Mouse (Mus musculus) frontal cortex, postnatal 36 days (tissue): ENCODE results near the gene Ap2a2.

Experiments
- DNase-seq, 2 experiments: peaks; one replicate each; pipeline ENCODE4 v3.0.0; 2022; ENCODE audit warnings: low spot score in 2 of 2

Gene Ap2a2

DNA sequence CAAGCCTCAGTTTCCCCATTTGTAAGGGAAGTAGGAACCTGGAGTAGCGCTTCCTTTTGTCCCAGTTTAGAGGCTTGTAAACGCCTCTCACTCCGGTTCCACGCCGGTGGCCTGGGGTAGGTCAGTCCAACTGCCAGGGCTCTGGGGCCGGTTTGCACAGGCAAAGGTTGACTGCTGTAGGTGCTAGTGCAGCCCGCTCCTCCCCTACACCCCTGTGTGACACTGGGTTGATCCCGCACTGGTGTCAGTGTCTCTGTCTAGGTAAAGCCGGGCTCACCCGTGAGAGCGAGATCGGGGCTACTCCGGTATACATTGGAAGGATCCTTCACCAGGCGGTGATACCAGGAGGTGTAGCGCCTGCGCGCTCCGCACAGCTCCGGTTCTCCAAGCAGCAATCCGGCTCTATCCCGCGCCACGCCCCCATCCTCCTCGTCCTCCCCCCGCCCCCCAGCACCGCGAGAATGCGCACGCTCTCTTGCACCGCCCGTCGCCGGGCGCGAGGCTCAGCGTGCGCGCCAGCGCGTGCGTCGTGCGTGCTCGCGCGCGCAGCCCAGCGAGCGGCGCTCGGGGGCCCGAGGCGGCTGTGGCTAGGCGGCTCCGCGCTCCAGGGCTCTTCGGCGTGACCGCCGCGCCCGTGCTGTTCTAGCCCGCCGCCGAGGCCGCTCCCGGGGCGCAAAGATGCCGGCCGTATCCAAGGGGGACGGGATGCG lies at the start of gene Ap2a2:
Gene Ap2a2, plus strand, starts transcription at position 492 of the 710 bp plus-strand sequence.
- DNase-seq, result peak; percentile 87

DNA sequence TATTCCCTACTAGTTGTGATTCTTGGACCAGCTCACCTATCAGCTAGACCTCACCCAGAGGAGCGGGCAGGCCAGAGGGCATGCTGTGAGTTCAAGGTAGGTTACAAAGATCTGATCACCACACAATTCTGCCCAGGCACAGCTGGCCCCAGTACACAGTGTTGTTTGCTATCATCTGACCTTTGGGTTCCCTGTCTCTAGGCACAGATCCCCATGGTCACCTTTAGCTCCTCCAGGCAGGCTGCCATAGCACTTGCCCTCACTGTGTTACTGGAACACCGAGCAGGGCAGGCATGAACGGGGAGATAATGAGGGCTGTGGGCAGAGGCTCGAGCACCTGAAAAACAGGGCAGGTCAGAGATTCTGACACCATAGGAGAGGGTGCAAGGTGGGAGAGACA lies 44.3 kb upstream of the Ap2a2 start:
- no peak for DNase-seq

DNA sequence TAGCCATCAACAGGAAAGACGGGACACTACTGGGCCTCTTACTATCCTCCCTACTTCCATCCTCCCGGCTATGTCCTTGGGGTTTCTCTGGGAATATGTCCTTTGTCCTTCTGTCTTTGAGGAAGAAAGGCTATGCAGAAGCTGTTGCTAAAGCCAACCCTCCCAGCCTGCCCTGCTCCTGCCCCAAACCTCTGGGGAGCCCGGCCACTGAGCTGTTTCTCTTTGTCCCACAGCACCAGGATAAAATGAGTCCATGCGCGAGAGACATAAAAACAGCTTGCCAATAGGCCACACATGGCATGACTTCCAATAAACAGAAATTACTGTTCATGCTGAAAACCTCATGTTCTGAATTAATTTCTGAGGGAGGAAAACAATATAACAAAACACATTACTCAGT lies 43.7 kb upstream of the Ap2a2 start:
- no peak for DNase-seq

DNA sequence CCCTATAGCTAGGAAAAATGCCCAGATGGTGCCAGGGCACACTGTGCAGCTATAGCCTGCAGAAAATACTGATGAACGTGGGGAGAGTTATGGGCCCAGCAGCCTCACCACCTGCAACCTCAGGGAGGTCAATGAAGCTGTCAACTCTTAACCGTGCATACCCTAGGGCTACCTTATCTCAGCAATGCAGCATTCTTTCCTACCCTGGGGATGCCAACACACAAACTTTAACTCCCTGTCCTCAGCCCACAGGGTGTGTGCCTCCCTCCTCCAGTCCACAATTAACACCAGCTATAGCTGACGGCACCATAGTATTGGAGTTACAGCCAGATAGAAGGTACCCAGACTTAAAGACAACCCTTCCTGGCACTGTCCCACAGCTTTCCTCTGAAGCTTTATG lies 43.0 kb upstream of the Ap2a2 start:
- no peak for DNase-seq

DNA sequence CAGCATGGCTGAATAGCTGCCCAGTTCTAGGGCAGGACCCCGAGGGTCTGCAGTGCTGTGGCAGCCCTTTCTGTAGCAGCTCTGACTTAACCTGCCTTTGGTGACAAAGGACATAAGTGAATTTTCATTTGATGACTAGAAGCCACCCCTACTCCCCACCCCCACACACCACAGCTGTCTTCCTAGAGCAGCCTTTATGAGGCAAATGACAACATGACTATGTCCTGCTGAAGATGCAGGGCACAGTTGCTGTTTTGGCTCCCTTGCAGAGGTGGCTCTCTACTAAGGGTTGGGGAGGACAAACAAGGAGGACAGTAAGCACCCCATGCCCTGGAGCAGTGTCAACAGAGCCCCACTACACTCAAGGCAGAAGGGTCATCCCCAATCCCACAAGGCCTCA lies 42.2 kb upstream of the Ap2a2 start:
- DNase-seq, result no peak

DNA sequence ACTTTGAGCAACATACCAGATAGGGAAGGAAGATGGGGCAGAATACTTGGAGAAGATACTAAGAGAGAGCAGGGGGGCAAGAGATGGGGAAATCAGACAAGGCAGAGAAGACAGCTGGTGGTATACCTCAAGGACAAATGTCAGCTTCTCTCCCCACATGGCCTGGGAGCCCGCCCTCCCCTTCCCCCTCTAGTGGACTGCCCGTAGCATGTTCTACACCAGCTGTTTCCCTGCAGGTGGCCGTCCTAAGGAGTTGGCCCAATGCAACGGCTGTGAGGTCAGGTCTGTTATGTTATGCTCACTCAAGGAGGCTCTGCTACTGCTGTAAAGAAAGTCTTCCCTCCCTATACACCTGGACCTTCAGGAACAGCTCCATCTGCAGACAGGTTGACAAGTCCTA lies 39.0 kb upstream of the Ap2a2 start:
- DNase-seq, result no peak

DNA sequence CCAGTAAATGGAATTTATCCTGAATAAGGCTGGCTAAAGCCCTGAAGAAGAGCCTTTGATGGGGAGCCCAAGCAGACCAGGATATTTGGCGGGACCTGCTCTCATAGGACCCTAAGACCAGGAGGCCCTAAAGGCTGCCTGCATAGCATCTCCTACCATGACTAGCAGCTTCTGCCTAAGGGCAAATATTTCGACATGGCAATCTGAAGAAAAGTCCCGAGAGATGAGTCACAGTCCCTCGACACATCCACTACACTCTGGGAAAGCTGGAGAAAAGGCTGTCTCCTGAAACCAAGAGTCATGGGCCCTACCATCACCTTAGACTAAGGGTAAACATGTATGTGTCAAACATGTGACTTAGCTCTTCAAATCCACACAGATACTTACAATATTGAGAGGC lies 37.7 kb upstream of the Ap2a2 start:
- no peak for DNase-seq

DNA sequence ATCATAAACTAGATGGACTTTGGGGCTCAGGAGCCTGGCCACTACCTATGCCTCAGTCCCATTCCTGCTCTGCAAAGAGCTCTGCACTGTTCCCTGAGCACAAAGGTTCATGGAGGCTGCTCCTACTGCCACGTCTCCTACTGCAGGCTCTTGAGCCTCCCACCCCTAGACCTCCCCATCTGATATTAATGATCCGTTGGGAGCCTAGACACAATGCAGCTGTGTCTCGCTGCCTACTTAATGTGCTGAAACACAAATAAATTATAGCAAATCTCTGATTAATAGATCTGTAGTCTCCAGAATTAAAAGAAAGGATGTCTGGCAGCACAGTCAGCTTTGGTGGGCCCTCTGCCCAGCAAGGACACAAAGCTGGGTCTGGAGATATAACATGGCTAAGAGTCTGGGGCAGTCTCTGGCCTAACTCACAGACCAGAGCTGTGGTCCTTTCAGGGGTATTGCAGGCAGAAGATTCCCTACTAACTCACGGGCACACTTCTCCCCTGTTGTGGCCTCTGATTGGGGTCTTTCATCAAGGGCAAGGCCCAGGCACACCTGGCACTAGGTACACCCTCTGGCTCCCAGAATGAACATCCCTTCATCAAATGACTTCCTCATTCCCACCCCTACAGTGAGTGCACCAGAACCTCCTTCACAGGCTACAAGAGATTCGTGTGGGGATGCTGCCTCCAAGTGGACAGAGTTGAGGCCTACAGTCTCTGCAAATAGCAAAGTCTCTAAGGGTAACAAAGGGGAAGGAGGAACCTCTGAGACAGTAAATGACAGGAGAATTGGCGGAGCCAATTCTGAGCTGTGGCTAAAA lies 37.0 kb upstream of the Ap2a2 start:
- peak; percentile 76 to 79 for DNase-seq

DNA sequence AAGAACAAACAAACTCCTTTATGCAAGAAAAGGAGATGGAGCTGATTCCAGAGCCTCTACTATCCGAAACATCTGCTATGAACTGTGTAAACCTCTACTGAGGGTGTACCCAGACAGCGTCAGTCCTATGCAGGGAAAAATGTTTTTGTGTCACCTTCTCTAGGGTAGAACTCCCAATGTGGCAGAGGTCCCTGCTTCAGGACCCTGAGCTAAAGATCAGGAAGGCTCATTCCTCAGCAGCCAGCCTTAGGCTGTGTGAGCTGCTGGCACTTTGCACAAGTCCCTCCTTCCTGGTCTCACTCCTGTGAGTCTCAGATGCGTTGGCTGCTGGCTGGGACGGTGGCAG lies 36.4 kb upstream of the Ap2a2 start:
- DNase-seq, result no peak

DNA sequence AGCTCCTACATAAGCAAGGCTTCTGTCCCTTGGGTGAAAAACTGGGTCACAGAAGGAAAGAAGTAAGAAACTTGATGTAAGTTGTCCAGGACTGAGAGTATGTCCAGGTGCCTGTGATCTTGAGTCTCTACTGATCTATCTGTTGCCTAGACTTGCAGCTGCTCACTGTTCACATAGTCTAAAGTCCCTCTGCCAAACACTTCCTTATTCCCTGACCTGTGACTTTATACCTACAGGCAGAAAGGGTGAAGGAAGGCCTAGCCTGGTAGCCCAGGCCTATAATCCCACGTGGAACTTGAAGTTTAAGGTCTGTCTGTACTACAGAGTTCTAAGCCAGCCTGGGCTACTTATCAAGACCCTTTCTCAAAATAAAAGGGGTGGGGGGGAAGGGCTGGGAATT lies 26.4 kb upstream of the Ap2a2 start:
- no peak for DNase-seq

DNA sequence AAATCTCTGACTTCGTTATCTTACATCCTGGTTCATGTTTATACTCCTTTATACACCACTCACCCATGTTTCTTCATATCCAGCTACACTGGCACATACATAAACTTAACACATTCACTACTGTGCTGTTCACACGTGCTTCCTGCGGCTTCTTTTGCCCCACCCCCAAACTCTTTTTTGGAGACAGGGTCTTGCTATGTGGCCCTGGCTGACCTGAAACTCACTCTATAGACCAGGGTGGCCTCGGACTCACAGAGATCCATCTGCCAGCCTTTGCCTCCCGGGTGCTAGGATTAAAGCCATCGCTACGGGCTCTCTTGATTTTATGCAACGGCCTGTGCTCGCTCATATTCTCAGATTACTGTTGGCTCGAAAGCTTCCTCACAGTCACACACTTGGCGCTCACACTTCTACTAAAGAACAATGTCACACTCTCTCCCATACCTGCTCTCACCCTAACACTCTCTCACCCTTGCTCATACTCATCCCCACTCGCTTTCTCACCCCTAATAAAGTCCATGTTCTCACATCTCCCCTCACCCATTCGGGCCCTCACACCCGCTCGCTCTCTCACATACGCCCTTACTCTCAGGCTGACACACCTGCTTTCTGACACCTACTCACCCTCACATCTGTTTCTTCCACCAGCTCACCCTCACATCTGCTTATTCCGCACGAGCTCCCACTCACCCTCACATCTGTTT lies 23.0 kb upstream of the Ap2a2 start:
- DNase-seq, result peak in 1 of 2 experiments; percentile 13

DNA sequence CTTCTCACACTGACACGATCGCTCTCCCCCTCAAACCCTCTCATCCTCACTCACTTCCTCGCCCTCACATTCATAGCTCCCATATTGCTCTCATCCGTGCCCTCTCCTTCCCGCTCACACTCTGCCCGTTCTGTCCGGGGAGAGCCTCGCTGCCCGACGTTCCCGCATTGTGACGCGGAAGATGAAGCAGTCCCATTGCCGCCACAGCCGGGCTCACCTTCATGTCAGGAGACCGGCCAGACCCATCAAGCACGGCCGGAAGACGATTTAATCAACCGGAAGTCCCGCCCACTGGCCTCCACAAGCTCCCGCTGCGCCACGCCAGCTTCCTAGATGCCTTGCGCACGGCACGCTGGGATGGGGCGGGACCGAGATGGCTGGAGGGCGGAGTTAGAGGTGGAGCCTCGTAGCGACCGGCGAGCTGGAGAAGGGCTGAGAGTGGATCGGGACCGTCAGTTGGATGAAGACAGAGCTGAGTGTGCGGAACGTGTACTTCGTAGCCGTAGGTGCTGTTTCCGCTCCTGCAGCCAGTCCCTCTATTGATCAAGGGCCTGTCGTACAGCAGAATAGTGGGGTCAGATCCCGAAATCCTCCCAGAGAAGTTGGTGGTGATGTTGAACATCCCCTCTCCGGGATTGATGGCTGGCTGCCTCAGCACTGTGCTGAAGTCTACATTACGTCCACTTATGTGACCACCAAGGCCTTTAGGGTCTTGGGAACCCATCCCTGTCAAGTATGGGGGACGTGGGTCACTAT lies 22.2 kb upstream of the Ap2a2 start, which contains the start of gene Chid1:
Gene Chid1, minus strand, starts transcription at position 302 of the 756 bp plus-strand sequence.
- DNase-seq, result peak; percentile 97 to 98

DNA sequence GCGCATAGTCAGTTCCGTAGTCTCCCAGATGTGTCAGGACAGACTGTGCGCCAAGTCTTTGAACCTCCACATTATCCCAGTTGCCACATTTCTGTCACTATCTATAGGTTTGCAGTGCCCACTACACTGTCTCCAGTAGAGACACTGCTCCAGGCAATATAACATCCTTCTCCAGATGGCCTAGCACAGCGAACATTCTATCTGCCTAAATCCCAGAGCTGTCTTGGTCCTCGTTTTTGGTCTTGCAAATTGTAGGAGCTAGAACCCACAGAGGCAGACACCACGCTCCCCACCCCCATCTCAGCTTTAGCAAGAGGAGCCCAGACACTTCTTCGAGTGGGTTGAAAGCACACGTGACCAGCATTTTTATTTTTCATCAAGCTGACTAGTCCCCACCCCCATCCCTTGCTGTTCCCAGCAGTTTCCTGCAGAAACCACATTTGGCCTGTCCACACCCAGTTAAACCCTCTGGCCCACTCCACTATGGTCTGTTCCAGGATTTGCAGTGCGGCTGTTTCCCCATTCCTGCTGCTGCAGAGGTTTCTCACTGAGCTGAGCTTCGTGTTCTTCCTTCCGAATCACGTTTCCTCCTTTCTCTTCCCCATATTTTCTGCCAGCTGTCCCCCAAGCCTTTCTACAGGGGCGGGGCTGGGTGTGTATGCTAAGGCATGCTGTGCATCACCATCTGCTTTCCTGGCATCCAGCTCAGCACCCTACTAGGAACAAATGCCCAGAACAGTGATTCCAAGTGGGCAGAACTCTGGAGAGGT lies 21.5 kb upstream of the Ap2a2 start:
- peak; percentile 78 to 89 for DNase-seq

DNA sequence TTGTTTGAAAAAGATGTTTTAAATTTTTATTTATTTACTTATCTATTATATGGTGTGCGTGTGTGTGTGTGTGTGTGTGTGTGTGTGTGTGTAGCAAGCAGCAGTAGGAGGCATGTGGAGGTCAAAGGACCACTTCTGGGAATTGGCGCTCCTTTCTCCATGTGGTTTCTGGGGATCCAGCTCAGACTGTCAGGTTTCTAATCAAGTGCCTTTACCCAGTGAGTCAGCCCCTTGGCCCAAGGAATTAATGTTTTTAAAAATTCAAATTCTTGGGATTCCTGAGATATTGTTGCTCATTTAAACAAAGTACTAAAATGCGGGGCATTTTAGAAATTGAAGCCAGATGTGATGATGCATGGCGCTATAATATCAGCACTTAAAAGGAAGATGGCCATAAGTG lies 20.3 kb upstream of the Ap2a2 start:
- no peak for DNase-seq

DNA sequence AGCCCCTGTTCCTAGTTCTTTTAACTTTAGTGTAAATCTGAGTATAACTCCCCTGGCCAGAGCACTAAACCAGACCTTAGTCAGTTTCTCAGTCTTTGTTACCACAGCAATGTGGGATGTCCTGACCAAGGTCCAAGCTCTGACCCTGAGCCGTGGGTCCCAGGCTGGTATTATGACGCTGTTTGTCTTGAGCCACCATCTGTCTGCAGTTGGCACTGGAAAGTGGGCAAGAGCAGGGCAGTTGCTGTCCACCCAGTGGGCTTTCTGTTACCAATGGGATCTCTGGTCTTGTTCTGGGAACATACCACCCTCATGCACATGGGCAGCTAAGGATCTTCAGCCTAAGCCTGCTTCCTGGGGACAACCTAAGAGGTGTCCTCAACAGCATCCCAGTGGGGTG lies 19.4 kb upstream of the Ap2a2 start:
- DNase-seq, result no peak

DNA sequence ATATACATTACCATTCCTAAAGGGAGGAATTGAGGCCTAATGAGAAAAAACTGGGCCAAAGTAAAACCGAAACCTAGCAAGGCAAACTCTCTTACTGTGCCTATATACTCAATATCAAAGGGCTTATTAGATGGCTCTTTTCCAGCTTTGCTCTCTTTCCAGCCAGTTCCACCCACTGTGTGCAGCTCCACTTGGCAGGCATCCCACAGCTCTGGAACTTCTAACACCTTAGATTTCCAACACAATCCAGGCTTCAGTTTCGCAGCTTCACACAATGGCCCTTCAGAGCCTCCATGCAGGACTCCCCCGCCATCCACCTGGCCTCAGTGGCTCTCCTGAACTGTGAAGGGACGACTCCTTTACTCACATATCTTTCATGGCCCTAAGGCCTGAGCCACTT lies 17.3 kb upstream of the Ap2a2 start:
- DNase-seq, result no peak

DNA sequence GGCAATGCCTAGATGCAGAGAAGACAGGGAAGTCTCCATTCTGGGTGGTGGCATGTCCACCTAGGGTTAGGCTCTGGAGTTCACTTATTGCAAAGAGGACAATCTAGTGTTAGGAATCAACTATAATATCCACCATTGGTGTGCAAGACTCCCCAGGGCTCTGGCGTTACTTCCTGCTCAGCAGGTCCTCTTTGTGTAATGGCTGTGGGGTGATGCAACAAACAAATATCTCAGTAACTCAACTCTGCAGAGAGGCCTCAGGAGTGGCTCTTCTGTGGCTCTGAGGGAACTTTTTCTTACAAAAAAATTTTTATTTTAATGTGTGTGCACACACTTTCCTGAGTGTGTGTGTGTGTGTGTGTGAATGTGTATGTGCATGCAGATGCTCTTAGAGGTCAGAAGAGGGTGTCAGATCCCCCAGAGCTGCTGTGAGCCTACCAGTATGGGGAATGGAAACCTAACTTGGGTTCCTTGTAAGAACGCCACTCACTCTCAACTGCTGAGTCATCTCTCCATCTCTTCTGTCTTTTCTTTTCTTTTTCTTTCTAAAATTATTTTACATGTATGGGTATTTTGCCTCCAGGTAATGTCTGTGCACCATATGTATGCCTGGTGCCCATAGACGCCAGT lies 12.4 kb upstream of the Ap2a2 start:
- no peak for DNase-seq

DNA sequence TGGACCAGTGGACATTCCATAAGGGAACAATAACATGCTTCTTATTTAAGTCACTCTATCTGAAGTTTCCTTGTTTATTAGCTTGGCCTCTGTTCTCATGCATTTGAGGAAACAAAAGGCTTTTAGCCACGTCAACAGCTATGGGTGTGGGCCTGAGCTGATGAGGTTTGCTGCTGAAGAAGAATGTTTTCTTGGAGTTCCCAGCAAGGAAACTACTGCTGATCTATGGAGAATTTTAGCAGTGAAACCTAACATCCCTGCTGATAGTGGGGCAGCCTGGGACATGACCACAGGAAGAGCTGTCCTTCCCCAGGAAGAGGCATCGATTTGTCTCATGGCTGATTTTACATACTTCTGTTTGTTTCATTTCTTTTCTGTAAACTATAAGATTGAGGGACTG lies 11.5 kb upstream of the Ap2a2 start:
- DNase-seq, result no peak

DNA sequence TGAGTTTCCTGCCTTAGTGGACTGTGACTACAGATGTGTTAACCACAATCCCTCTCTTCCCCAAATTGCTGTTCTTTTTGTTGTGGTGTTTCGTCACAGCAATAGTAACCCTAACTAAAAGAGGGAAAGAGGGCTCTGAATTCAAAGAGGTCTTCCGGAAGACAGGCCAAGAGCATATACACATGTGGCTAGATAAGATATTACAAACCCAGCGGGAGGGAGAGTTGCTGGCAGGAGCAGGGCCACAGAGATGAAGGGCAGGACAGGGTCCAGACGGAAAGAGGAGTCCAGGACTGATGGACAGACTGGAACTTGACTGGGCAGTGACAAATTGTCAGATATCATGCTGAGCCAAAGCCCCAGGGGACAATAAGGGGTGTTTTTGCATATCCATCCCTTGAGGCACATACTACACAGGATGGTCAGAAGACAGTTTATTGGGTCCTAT lies 3.6 kb upstream of the Ap2a2 start:
- no peak for DNase-seq

DNA sequence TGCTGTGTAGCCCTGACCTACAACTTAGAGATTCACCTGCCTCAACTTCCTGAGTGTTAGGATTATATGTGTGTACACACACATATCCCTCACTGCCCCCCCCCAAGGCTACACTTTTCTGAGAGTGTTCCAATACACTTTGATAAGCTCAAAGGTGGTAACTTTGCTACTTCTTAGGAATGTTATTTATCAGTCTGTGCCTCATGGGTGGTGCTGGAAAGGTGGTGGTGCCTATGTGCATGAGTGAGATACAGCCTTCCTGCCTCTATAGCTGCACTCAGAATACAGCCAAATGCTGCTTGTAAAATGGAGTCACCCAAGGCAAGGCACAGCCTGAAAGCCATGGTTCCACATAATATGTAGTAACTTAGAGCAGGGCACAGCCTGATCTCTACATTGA lies 3.0 kb upstream of the Ap2a2 start:
- no peak for DNase-seq
